Mouse (Mus musculus): ENCODE results near the gene March9. TPM values are rescaled to one million over a fixed set of nuclear protein-coding genes. Genes with fewer than 3 reads are reported as not detected.

The March9 gene
- total and polyA plus RNA-seq, 2 experiments: 0.09 to 0.44 TPM

GRCm38 (mm10) chr10:127083292-127083914 is 23.4 kb upstream of the March9 start:
- H3K79me2 ChIP-seq (ENCODE audit: control insufficient read depth, insufficient read depth, low read length): no peaks in the 10 kb centered on the region
- no peak for TF ChIP-seq POLR2A (IDR thresholded peaks at IDR 0.05; ENCODE audit: extremely low read depth, insufficient read depth, low read length)
- DNase-seq (ENCODE audit: extremely low read depth, low read depth, low spot score): no peak
- WGBS: 71% methylated on average over 8 of the region's 8 CpGs
- H3K9ac ChIP-seq (ENCODE audit: low read depth, low read length): no peak overlapping the region
- no peaks in the 10 kb centered on the region for H3K36me3 ChIP-seq (ENCODE audit: control insufficient read depth, insufficient read depth, low read length)
- peaks cover 27% of the 10 kb centered on the region for H3K4me1 ChIP-seq (ENCODE audit: control insufficient read depth, insufficient read depth, low read length)
- H3K4me3 ChIP-seq (ENCODE audit: insufficient read depth, low read depth, low read length): no peak overlapping the region
- H3K27me3 ChIP-seq (ENCODE audit: control insufficient read depth, insufficient read depth, low read length): no peaks in the 10 kb centered on the region
- H3K27ac ChIP-seq (replicated peaks; ENCODE audit: insufficient read depth, low read depth, low read length): no peak overlapping the region

GRCm38 (mm10) chr10:127081996-127082620 is 22.1 kb upstream of the March9 start:
- peak overlapping the region; percentile 53 for H3K27ac ChIP-seq (replicated peaks; ENCODE audit: insufficient read depth, low read depth, low read length)
- WGBS: 14% methylated on average over 8 of the region's 8 CpGs
- no peak overlapping the region for H3K4me3 ChIP-seq (ENCODE audit: insufficient read depth, low read depth, low read length)
- no peaks in the 10 kb centered on the region for H3K36me3 ChIP-seq (ENCODE audit: control insufficient read depth, insufficient read depth, low read length)
- TF ChIP-seq POLR2A (IDR thresholded peaks at IDR 0.05; ENCODE audit: extremely low read depth, insufficient read depth, low read length) (no peak), CTCF (IDR thresholded peaks at IDR 0.05; ENCODE audit: low read depth, low read length) (no peak)
- peaks cover 30% of the 10 kb centered on the region for H3K4me1 ChIP-seq (ENCODE audit: control insufficient read depth, insufficient read depth, low read length)
- peak; percentile 93 for DNase-seq (ENCODE audit: extremely low read depth, low read depth, low spot score)
- no peaks in the 10 kb centered on the region for H3K27me3 ChIP-seq (ENCODE audit: control insufficient read depth, insufficient read depth, low read length)
- H3K9ac ChIP-seq (ENCODE audit: low read depth, low read length): peak overlapping the region; percentile 17; the same call in 1 of the 2 replicates
- H3K79me2 ChIP-seq (ENCODE audit: control insufficient read depth, insufficient read depth, low read length): no peaks in the 10 kb centered on the region; the same call in 1 of the 2 replicates

GRCm38 (mm10) chr10:127080901-127081780 is 21.2 kb upstream of the March9 start:
- Histone ChIP-seq H3K27me3 (ENCODE audit: control insufficient read depth, insufficient read depth, low read length) (no peaks in the 10 kb centered on the region), H3K4me3 (ENCODE audit: insufficient read depth, low read depth, low read length) (no peak overlapping the region; the same call in 1 of the 2 replicates)

GRCm38 (mm10) chr10:127079665-127080391 is 19.8 kb upstream of the March9 start:
- 5% methylated on average over 70 of the region's 70 CpGs for WGBS
- peaks cover 30% of the 10 kb centered on the region for H3K4me1 ChIP-seq (ENCODE audit: control insufficient read depth, insufficient read depth, low read length)
- H3K27ac ChIP-seq (replicated peaks; ENCODE audit: insufficient read depth, low read depth, low read length): peak overlapping the region; percentile 89
- no peaks in the 10 kb centered on the region for H3K27me3 ChIP-seq (ENCODE audit: control insufficient read depth, insufficient read depth, low read length)
- H3K4me3 ChIP-seq (ENCODE audit: insufficient read depth, low read depth, low read length): peak overlapping the region; percentile 89
- no peaks in the 10 kb centered on the region for H3K36me3 ChIP-seq (ENCODE audit: control insufficient read depth, insufficient read depth, low read length)
- H3K79me2 ChIP-seq (ENCODE audit: control insufficient read depth, insufficient read depth, low read length): no peaks in the 10 kb centered on the region; the same call in 1 of the 2 replicates
- peak overlapping the region; percentile 91 for H3K9ac ChIP-seq (ENCODE audit: low read depth, low read length)
- TF ChIP-seq CTCF (IDR thresholded peaks at IDR 0.05; ENCODE audit: low read depth, low read length) (peak; percentile 59), POLR2A (IDR thresholded peaks at IDR 0.05; ENCODE audit: extremely low read depth, insufficient read depth, low read length) (0 out of 2 replicates have a peak, but pooled peaks have one; percentile 17)
- peak; percentile 68 for DNase-seq (ENCODE audit: extremely low read depth, low read depth, low spot score)

More at GRCm38 (mm10) chr10:127080901-127081780, 21.2 kb upstream of the March9 start:
- Histone ChIP-seq H3K27ac (replicated peaks; ENCODE audit: insufficient read depth, low read depth, low read length) (peak overlapping the region; percentile 53), H3K4me1 (ENCODE audit: control insufficient read depth, insufficient read depth, low read length) (peaks cover 30% of the 10 kb centered on the region), H3K79me2 (ENCODE audit: control insufficient read depth, insufficient read depth, low read length) (no peaks in the 10 kb centered on the region; the same call in 1 of the 2 replicates), H3K9ac (ENCODE audit: low read depth, low read length) (peak overlapping the region; percentile 16; the same call in 1 of the 2 replicates), H3K36me3 (ENCODE audit: control insufficient read depth, insufficient read depth, low read length) (no peaks in the 10 kb centered on the region)
- 23% methylated on average over 48 of the region's 48 CpGs for whole genome bisulfite sequencing
- TF ChIP-seq POLR2A (IDR thresholded peaks at IDR 0.05; ENCODE audit: extremely low read depth, insufficient read depth, low read length) (no peak), CTCF (IDR thresholded peaks at IDR 0.05; ENCODE audit: low read depth, low read length) (no peak)
- DNase-seq (ENCODE audit: extremely low read depth, low read depth, low spot score): no peak

Measured in liver, adult 2 months (tissue).